Mouse (Mus musculus) cerebellum, adult 2 months (tissue): ENCODE measurements at regions not wholly inside any gene's neighbourhood (a gene's known extent, or its start where the extent isn't known, plus 50 kb on each side); places are given as distances from the start of the nearest gene placed in this dataset.

Experiments
- DNase-seq, 2 experiments: peaks; one replicate each; pipeline ENCODE4 v3.0.0; 2021
- H3K27ac ChIP-seq: fragments of 200-500 bp; 2 replicates; pipeline ENCODE4 v1.5.1; 2012; ENCODE audit warnings: low read length, control low read depth, inconsistent platforms; ENCODE audit not compliant: insufficient read depth
- H3K27me3 ChIP-seq: fragments of 200-500 bp; 2 replicates; pipeline ENCODE4 v1.6.1; 2012; ENCODE audit warnings: inconsistent platforms, mild to moderate bottlenecking, low read length, moderate library complexity; ENCODE audit not compliant: control insufficient read depth, insufficient read depth
- H3K4me1 ChIP-seq: fragments of 200-500 bp; 2 replicates; pipeline ENCODE4 v1.6.1; 2011; ENCODE audit warnings: low read length; ENCODE audit not compliant: control insufficient read depth, insufficient read depth
- H3K4me3 ChIP-seq: fragments of 200-500 bp; replicated peaks from 2 replicates; pipeline ENCODE3; 2011; ENCODE audit warnings: mild to moderate bottlenecking, low read depth, low read length, control low read depth; ENCODE audit not compliant: insufficient read depth
- CTCF ChIP-seq: fragments of 200-500 bp; IDR thresholded peaks from 2 replicates; pipeline ENCODE4 v1.5.1; 2011; ENCODE audit warnings: low read depth, mild to moderate bottlenecking, control low read depth, low read length, moderate library complexity, borderline replicate concordance; ENCODE audit not compliant: insufficient read depth
- POLR2A ChIP-seq: fragments of 200-500 bp; IDR thresholded peaks from 2 replicates; pipeline ENCODE4 v1.6.1; 2011; ENCODE audit warnings: low read length, control low read depth, borderline replicate concordance; ENCODE audit not compliant: insufficient read depth
- WGBS: fragments of 180-500 bp; shearing (Covaris S2); methylation state at CpG from one replicate; pipeline ENCODE4 v1.1.7; 2018; 5-methylcytosine and 5-hydroxymethylcytosine counted together

GRCm38 (mm10) chr9:115642032-115642431 lies 267.2 kb upstream of the Gadl1 start:
- H3K27ac ChIP-seq: no peak overlapping the region
- DNase-seq: no peak
- no peaks in the 10 kb centered on the region for H3K27me3 ChIP-seq
- WGBS: 23% methylated on average over 4 of the region's 4 CpGs
- no peaks in the 10 kb centered on the region for H3K4me1 ChIP-seq
- TF ChIP-seq POLR2A (no peak), CTCF (no peak)
- H3K4me3 ChIP-seq: no peak overlapping the region

- Histone ChIP-seq H3K4me3 (no peak overlapping the region), H3K27ac (no peak overlapping the region), H3K27me3 (no peaks in the 10 kb centered on the region), H3K4me1 (no peaks in the 10 kb centered on the region)
- 88% methylated on average over 9 of the region's 9 CpGs for WGBS
- no peak for DNase-seq
- TF ChIP-seq CTCF (no peak), POLR2A (no peak)
These were observed 264.3 kb upstream of the Gadl1 start for GRCm38 (mm10) chr9:115644953-115645352.

- Histone ChIP-seq H3K4me1 (no peaks in the 10 kb centered on the region), H3K27me3 (no peaks in the 10 kb centered on the region), H3K27ac (no peak overlapping the region), H3K4me3 (no peak overlapping the region)
- WGBS: 53% methylated on average over 7 of the region's 7 CpGs
- TF ChIP-seq POLR2A (no peak), CTCF (no peak)
- no peak for DNase-seq
These were observed 263.0 kb upstream of the Gadl1 start for GRCm38 (mm10) chr9:115646226-115646625.

- DNase-seq: no peak
- no peaks in the 10 kb centered on the region for H3K4me1 ChIP-seq
- 96% methylated on average over 2 of the region's 2 CpGs for WGBS
- TF ChIP-seq POLR2A (no peak), CTCF (no peak)
- no peaks in the 10 kb centered on the region for H3K27me3 ChIP-seq
- H3K4me3 ChIP-seq: no peak overlapping the region
- no peak overlapping the region for H3K27ac ChIP-seq
These were observed 257.5 kb upstream of the Gadl1 start for GRCm38 (mm10) chr9:115651708-115652107.

GRCm38 (mm10) chr9:115653116-115653515 lies 256.1 kb upstream of the Gadl1 start:
- WGBS: 95% methylated on average over 5 of the region's 5 CpGs
- H3K27me3 ChIP-seq: no peaks in the 10 kb centered on the region

GRCm38 (mm10) chr9:115654933-115655332 lies 254.3 kb upstream of the Gadl1 start:
- Histone ChIP-seq H3K27me3 (no peaks in the 10 kb centered on the region), H3K27ac (no peak overlapping the region), H3K4me3 (no peak overlapping the region), H3K4me1 (no peaks in the 10 kb centered on the region)
- no peak for DNase-seq
- 39% methylated on average over 6 of the region's 6 CpGs for WGBS
- TF ChIP-seq CTCF (no peak), POLR2A (no peak)

More at GRCm38 (mm10) chr9:115653116-115653515, 256.1 kb upstream of the Gadl1 start:
- no peak for DNase-seq
- no peaks in the 10 kb centered on the region for H3K4me1 ChIP-seq
- H3K27ac ChIP-seq: no peak overlapping the region
- TF ChIP-seq CTCF: no peak
- no peak for TF ChIP-seq POLR2A
- no peak overlapping the region for H3K4me3 ChIP-seq

- no peaks in the 10 kb centered on the region for H3K27me3 ChIP-seq
- DNase-seq: no peak
- no peak overlapping the region for H3K4me3 ChIP-seq
- no peak for TF ChIP-seq POLR2A
- TF ChIP-seq CTCF: no peak
- 72% methylated on average over 2 of the region's 2 CpGs for WGBS
- H3K27ac ChIP-seq: no peak overlapping the region
- no peaks in the 10 kb centered on the region for H3K4me1 ChIP-seq
These were observed 252.7 kb upstream of the Gadl1 start for GRCm38 (mm10) chr9:115656538-115656937.

GRCm38 (mm10) chr9:115656994-115657713 lies 252.1 kb upstream of the Gadl1 start:
- WGBS: 65% methylated on average over 4 of the region's 4 CpGs
- DNase-seq: no peak
- Histone ChIP-seq H3K4me3 (no peak overlapping the region), H3K27me3 (no peaks in the 10 kb centered on the region), H3K27ac (no peak overlapping the region), H3K4me1 (no peaks in the 10 kb centered on the region)
- TF ChIP-seq POLR2A (no peak), CTCF (no peak)
